Mouse (Mus musculus): ENCODE results near the gene Pf4. TPM values are rescaled to one million over a fixed set of nuclear protein-coding genes. Genes with fewer than 3 reads are reported as not detected.

Gene Pf4
- 45.6 and 47.9 TPM in 2 replicates for polyA plus RNA-seq (2015; fragmentation: Nextera tagmentation; extraction: Ambion mirVana)

- H3K4me3 ChIP-seq = no peak within 1 kb of the TSS
- H3K27me3 ChIP-seq = no peaks in the 10 kb centered on the region
- 50% methylated on average over 16 of the region's 16 CpGs for WGBS
- peak; percentile 80 for ATAC-seq (replicated peaks; ENCODE audit: insufficient number of reproducible peaks, insufficient read depth, low FRiP score, low read depth)
- no peak within 1 kb of the TSS for H3K27ac ChIP-seq
- no peaks in the 10 kb centered on the region for H3K9me3 ChIP-seq (replicated peaks)
- 0 out of 2 replicates have a peak, but pooled peaks cover 10% of the 10 kb centered on the region for H3K4me1 ChIP-seq (replicated peaks)
- H3K36me3 ChIP-seq = no peaks in the 10 kb centered on the region
- peak within 1 kb of the TSS; percentile 7; the same call in 1 of the 2 replicates for H3K4me2 ChIP-seq
- no peak within 1 kb of the TSS for H3K9ac ChIP-seq
These were observed at the start of gene Pf4 for GRCm38 (mm10) chr5:90771880-90772653. Gene Pf4, plus strand, starts transcription at chr5:90772435.

GRCm38 (mm10) chr5:90722656-90723055, 49.6 kb upstream of the Pf4 start:
- no peaks in the 10 kb centered on the region for H3K4me1 ChIP-seq (replicated peaks)
- no peak overlapping the region for H3K9ac ChIP-seq
- no peak overlapping the region for H3K4me3 ChIP-seq
- no peaks in the 10 kb centered on the region for H3K27me3 ChIP-seq
- H3K4me2 ChIP-seq = no peak overlapping the region
- H3K9me3 ChIP-seq (replicated peaks) = no peaks in the 10 kb centered on the region
- no peak overlapping the region for H3K27ac ChIP-seq
- 77% methylated on average over 3 of the region's 3 CpGs for WGBS
- H3K36me3 ChIP-seq = no peaks in the 10 kb centered on the region
- no peak for ATAC-seq (replicated peaks; ENCODE audit: insufficient number of reproducible peaks, insufficient read depth, low FRiP score, low read depth)

GRCm38 (mm10) chr5:90728254-90728653, 44.0 kb upstream of the Pf4 start:
- Histone ChIP-seq H3K27me3 (no peaks in the 10 kb centered on the region), H3K4me1 (replicated peaks) (no peaks in the 10 kb centered on the region), H3K4me2 (no peak overlapping the region), H3K9me3 (replicated peaks) (no peaks in the 10 kb centered on the region), H3K36me3 (no peaks in the 10 kb centered on the region), H3K4me3 (no peak overlapping the region), H3K27ac (no peak overlapping the region), H3K9ac (no peak overlapping the region)
- WGBS = 70% methylated on average over 3 of the region's 3 CpGs
- no peak for ATAC-seq (replicated peaks; ENCODE audit: insufficient number of reproducible peaks, insufficient read depth, low FRiP score, low read depth)

- Histone ChIP-seq H3K27me3 (no peaks in the 10 kb centered on the region), H3K9ac (no peak overlapping the region), H3K27ac (no peak overlapping the region), H3K4me2 (no peak overlapping the region), H3K4me1 (replicated peaks) (no peaks in the 10 kb centered on the region), H3K9me3 (replicated peaks) (no peaks in the 10 kb centered on the region), H3K4me3 (no peak overlapping the region), H3K36me3 (no peaks in the 10 kb centered on the region)
- ATAC-seq (replicated peaks; ENCODE audit: insufficient number of reproducible peaks, insufficient read depth, low FRiP score, low read depth) = no peak
- WGBS = 69% methylated on average over 4 of the region's 4 CpGs
These were observed 40.8 kb upstream of the Pf4 start for GRCm38 (mm10) chr5:90731480-90731879.

- Histone ChIP-seq H3K27me3 (no peaks in the 10 kb centered on the region), H3K4me3 (no peak overlapping the region), H3K27ac (no peak overlapping the region), H3K9ac (no peak overlapping the region), H3K4me2 (no peak overlapping the region), H3K36me3 (no peaks in the 10 kb centered on the region), H3K4me1 (replicated peaks) (no peaks in the 10 kb centered on the region), H3K9me3 (replicated peaks) (no peaks in the 10 kb centered on the region)
- WGBS = 63% methylated on average over 4 of the region's 4 CpGs
- no peak for ATAC-seq (replicated peaks; ENCODE audit: insufficient number of reproducible peaks, insufficient read depth, low FRiP score, low read depth)
These were observed 30.2 kb upstream of the Pf4 start for GRCm38 (mm10) chr5:90742029-90742428.

GRCm38 (mm10) chr5:90753934-90754333, 18.3 kb upstream of the Pf4 start:
- 80% methylated on average over 1 of the region's 1 CpGs for WGBS
- no peak overlapping the region for H3K4me2 ChIP-seq

GRCm38 (mm10) chr5:90758020-90758605, 14.1 kb upstream of the Pf4 start:
- no peaks in the 10 kb centered on the region for H3K36me3 ChIP-seq
- peaks cover 17% of the 10 kb centered on the region for H3K27me3 ChIP-seq
- no peak overlapping the region for H3K4me2 ChIP-seq
- no peak overlapping the region for H3K4me3 ChIP-seq
- H3K27ac ChIP-seq = no peak overlapping the region
- H3K9me3 ChIP-seq (replicated peaks) = no peaks in the 10 kb centered on the region
- ATAC-seq (replicated peaks; ENCODE audit: insufficient number of reproducible peaks, insufficient read depth, low FRiP score, low read depth) = no peak
- WGBS = 33% methylated on average over 5 of the region's 5 CpGs
- peaks cover 16% of the 10 kb centered on the region for H3K4me1 ChIP-seq (replicated peaks)
- H3K9ac ChIP-seq = no peak overlapping the region

More at GRCm38 (mm10) chr5:90753934-90754333, 18.3 kb upstream of the Pf4 start:
- H3K27ac ChIP-seq = no peak overlapping the region
- no peaks in the 10 kb centered on the region for H3K36me3 ChIP-seq
- H3K9ac ChIP-seq = no peak overlapping the region
- H3K27me3 ChIP-seq = peaks cover 8% of the 10 kb centered on the region
- ATAC-seq (replicated peaks; ENCODE audit: insufficient number of reproducible peaks, insufficient read depth, low FRiP score, low read depth) = no peak
- peaks cover 9% of the 10 kb centered on the region for H3K4me1 ChIP-seq (replicated peaks)
- no peaks in the 10 kb centered on the region for H3K9me3 ChIP-seq (replicated peaks)
- H3K4me3 ChIP-seq = no peak overlapping the region

- Histone ChIP-seq H3K4me2 (peak within 1 kb of the TSS; percentile 57), H3K9ac (no peak within 1 kb of the TSS), H3K36me3 (no peaks in the 10 kb centered on the region), H3K4me1 (replicated peaks) (peaks cover 16% of the 10 kb centered on the region), H3K4me3 (peak within 1 kb of the TSS; percentile 33), H3K9me3 (replicated peaks) (no peaks in the 10 kb centered on the region), H3K27ac (no peak within 1 kb of the TSS), H3K27me3 (peaks cover 17% of the 10 kb centered on the region)
- whole genome bisulfite sequencing = 7% methylated on average over 32 of the region's 32 CpGs
- ATAC-seq (replicated peaks; ENCODE audit: insufficient number of reproducible peaks, insufficient read depth, low FRiP score, low read depth) = no peak
These were observed 12.9 kb upstream of the Pf4 start, which contains the start of gene Cxcl5 for GRCm38 (mm10) chr5:90759077-90760065. Gene Cxcl5, plus strand, starts transcription at chr5:90759360.

GRCm38 (mm10) chr5:90760303-90760702, 11.9 kb upstream of the Pf4 start:
- Histone ChIP-seq H3K9me3 (replicated peaks) (no peaks in the 10 kb centered on the region), H3K36me3 (no peaks in the 10 kb centered on the region), H3K27me3 (peaks cover 17% of the 10 kb centered on the region), H3K4me2 (no peak overlapping the region), H3K4me1 (replicated peaks) (peaks cover 16% of the 10 kb centered on the region), H3K9ac (no peak overlapping the region), H3K4me3 (no peak overlapping the region), H3K27ac (no peak overlapping the region)
- no peak for ATAC-seq (replicated peaks; ENCODE audit: insufficient number of reproducible peaks, insufficient read depth, low FRiP score, low read depth)
- 30% methylated on average over 4 of the region's 4 CpGs for WGBS

- no peak overlapping the region for H3K4me3 ChIP-seq
- 79% methylated on average over 2 of the region's 2 CpGs for WGBS
- no peak overlapping the region for H3K9ac ChIP-seq
- no peaks in the 10 kb centered on the region for H3K36me3 ChIP-seq
- peaks cover 16% of the 10 kb centered on the region for H3K4me1 ChIP-seq (replicated peaks)
- no peak overlapping the region for H3K4me2 ChIP-seq
- H3K27ac ChIP-seq = no peak overlapping the region
- H3K9me3 ChIP-seq (replicated peaks) = no peaks in the 10 kb centered on the region
- ATAC-seq (replicated peaks; ENCODE audit: insufficient number of reproducible peaks, insufficient read depth, low FRiP score, low read depth) = no peak
- H3K27me3 ChIP-seq = peaks cover 17% of the 10 kb centered on the region
These were observed 11.4 kb upstream of the Pf4 start for GRCm38 (mm10) chr5:90760844-90761243.

GRCm38 (mm10) chr5:90761834-90762233, 10.4 kb upstream of the Pf4 start:
- no peaks in the 10 kb centered on the region for H3K9me3 ChIP-seq (replicated peaks)
- WGBS = 84% methylated on average over 3 of the region's 3 CpGs
- H3K4me3 ChIP-seq = no peak overlapping the region
- H3K9ac ChIP-seq = no peak overlapping the region
- no peaks in the 10 kb centered on the region for H3K36me3 ChIP-seq
- no peak overlapping the region for H3K27ac ChIP-seq
- peaks cover 16% of the 10 kb centered on the region for H3K4me1 ChIP-seq (replicated peaks)
- ATAC-seq (replicated peaks; ENCODE audit: insufficient number of reproducible peaks, insufficient read depth, low FRiP score, low read depth) = no peak
- no peak overlapping the region for H3K4me2 ChIP-seq
- H3K27me3 ChIP-seq = peaks cover 17% of the 10 kb centered on the region

All from heart, embryonic 15.5 days (tissue).